Comparison of ENCODE assay signal across 13 mouse cellular contexts in the genomic region with DNA sequence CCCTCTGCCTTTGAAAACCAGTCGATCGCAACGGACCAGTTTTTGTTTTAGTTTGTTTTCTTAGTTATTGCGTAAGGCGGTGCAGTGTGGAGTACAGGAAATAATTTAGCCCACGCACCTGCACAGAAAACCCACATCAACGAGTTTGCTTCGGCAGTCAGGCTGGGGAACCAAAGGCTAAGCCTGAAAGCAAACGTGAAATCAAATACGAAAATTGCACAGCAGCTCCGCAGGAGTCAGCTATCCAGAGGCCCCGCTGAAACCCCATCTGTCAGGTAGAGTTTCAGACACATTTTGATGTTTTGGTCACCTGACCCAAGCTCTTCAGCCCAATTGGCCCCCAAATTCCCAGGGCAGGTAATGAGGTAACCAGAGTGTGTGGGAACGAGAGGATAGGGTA.
DNase-seq lines count a peak whose midpoint lies in the region; ATAC-seq lines count a peak whose summit lies in the region.
"Had no signal": no experiment of that assay in that cellular context is flagged by ENCODE, and none has a peak within 500 bp of the region (broad histone marks: within the 10 kb centered on the region; RNA-seq: fewer than 3 reads in every experiment).

No protein-coding gene starts in this region.

- ATAC-seq in liver, embryonic 15.5 days (ENCODE audit: insufficient read depth) = no peak
- no peak for ATAC-seq in liver, embryonic 12.5 days
- ATAC-seq in hematopoietic stem cell, adult 5-6 weeks (replicated peaks in 1 of 2; ENCODE audit: insufficient read depth in 1 of 2, low FRiP score in 2 of 2, low TSS enrichment in 1 of 2, low read depth in 1 of 2, poor library complexity in 2 of 2, severe bottlenecking in 2 of 2) = peak; percentile 29 to 32; a peak in 1 of 4 replicates
- no peak for ATAC-seq in midbrain, embryonic 11.5 days (ENCODE audit: low FRiP score)

- no peaks in the 10 kb centered on the region for H3K27me3 ChIP-seq in liver, embryonic 15.5 days
- H3K27me3 ChIP-seq in liver, embryonic 12.5 days (replicated peaks) = no peaks in the 10 kb centered on the region
- no peaks in the 10 kb centered on the region for H3K27me3 ChIP-seq in embryonic facial prominence, embryonic 10.5 days (replicated peaks; ENCODE audit: low read depth, poor library complexity, severe bottlenecking)
- H3K27me3 ChIP-seq in midbrain, embryonic 11.5 days (ENCODE audit: control insufficient read depth, insufficient read depth, low read length) = no peaks in the 10 kb centered on the region

- no peaks in the 10 kb centered on the region for H3K9me3 ChIP-seq in liver, embryonic 15.5 days (replicated peaks)
- H3K9me3 ChIP-seq in liver, embryonic 12.5 days (replicated peaks) = no peaks in the 10 kb centered on the region
- no peaks in the 10 kb centered on the region for H3K9me3 ChIP-seq in embryonic facial prominence, embryonic 10.5 days
- no peaks in the 10 kb centered on the region for H3K9me3 ChIP-seq in midbrain, embryonic 11.5 days (ENCODE audit: control insufficient read depth, low read length)
- H3K9me3 ChIP-seq: neural tube, embryonic 13.5 days had no signal

- H3K4me3 ChIP-seq in liver, embryonic 15.5 days (replicated peaks) = no peak overlapping the region
- no peak overlapping the region for H3K4me3 ChIP-seq in liver, embryonic 12.5 days
- H3K4me3 ChIP-seq in embryonic facial prominence, embryonic 10.5 days = 0 out of 2 replicates have a peak overlapping the region, but pooled peaks have one; percentile 3
- no peak overlapping the region for H3K4me3 ChIP-seq in midbrain, embryonic 11.5 days (ENCODE audit: low read depth, low read length)
- H3K4me3 ChIP-seq: heart, adult 2 months; neural tube, embryonic 13.5 days had no signal

- H3K27ac ChIP-seq in liver, embryonic 15.5 days (replicated peaks) = no peak overlapping the region
- no peak overlapping the region for H3K27ac ChIP-seq in liver, embryonic 12.5 days
- H3K27ac ChIP-seq in embryonic facial prominence, embryonic 10.5 days (replicated peaks) = no peak overlapping the region
- no peak overlapping the region for H3K27ac ChIP-seq in midbrain, embryonic 11.5 days (ENCODE audit: low read depth, low read length)
- H3K27ac ChIP-seq: heart, adult 2 months; hindbrain, embryonic 14.5 days; neural tube, embryonic 13.5 days had no signal

- H3K4me1 ChIP-seq in liver, embryonic 15.5 days (replicated peaks) = no peaks in the 10 kb centered on the region
- no peaks in the 10 kb centered on the region for H3K4me1 ChIP-seq in liver, embryonic 12.5 days
- H3K4me1 ChIP-seq in embryonic facial prominence, embryonic 10.5 days = peaks cover 47% of the 10 kb centered on the region
- peaks cover 10% of the 10 kb centered on the region; the same call in 1 of the 2 replicates for H3K4me1 ChIP-seq in midbrain, embryonic 11.5 days (ENCODE audit: control insufficient read depth, insufficient read depth, low read length)

- H3K36me3 ChIP-seq in liver, embryonic 15.5 days (replicated peaks) = no peaks in the 10 kb centered on the region
- no peaks in the 10 kb centered on the region for H3K36me3 ChIP-seq in liver, embryonic 12.5 days
- no peaks in the 10 kb centered on the region for H3K36me3 ChIP-seq in embryonic facial prominence, embryonic 10.5 days (replicated peaks)
- H3K36me3 ChIP-seq in midbrain, embryonic 11.5 days (ENCODE audit: control insufficient read depth, insufficient read depth, low read length) = no peaks in the 10 kb centered on the region
- H3K36me3 ChIP-seq: neural tube, embryonic 13.5 days had no signal

- peak overlapping the region; percentile 30 for H3K4me2 ChIP-seq in liver, embryonic 15.5 days
- no peak overlapping the region for H3K4me2 ChIP-seq in liver, embryonic 12.5 days
- no peak overlapping the region for H3K4me2 ChIP-seq in midbrain, embryonic 11.5 days
- H3K4me2 ChIP-seq: hindbrain, embryonic 14.5 days; neural tube, embryonic 13.5 days had no signal

- H3K9ac ChIP-seq in liver, embryonic 15.5 days = no peak overlapping the region
- H3K9ac ChIP-seq in liver, embryonic 12.5 days = no peak overlapping the region
- H3K9ac ChIP-seq in midbrain, embryonic 11.5 days (ENCODE audit: low read length) = no peak overlapping the region
- H3K9ac ChIP-seq: hindbrain, embryonic 14.5 days; neural tube, embryonic 13.5 days had no signal

- DNase-seq in embryonic facial prominence, embryonic 10.5 days (ENCODE audit: low spot score) = peak; percentile 68
- peak; percentile 68 to 69 for DNase-seq in thymus, postnatal 10 days (ENCODE audit: low spot score in 2 of 2)
- no peak for DNase-seq in midbrain, embryonic 11.5 days (ENCODE audit: low spot score, missing footprints)
- no peak for DNase-seq in neural tube, embryonic 10.5 days (ENCODE audit: extremely low spot score, low spot score)
- DNase-seq: adrenal gland, postnatal 36 days; cerebellum, adult 18-20 months; heart, adult 2 months; right cerebral cortex, postnatal 14 days had no signal

- 36% methylated on average over 13 of the region's 13 CpGs for WGBS in liver, embryonic 15.5 days (ENCODE audit: insufficient replicate concordance)
- 56% methylated on average over 13 of the region's 13 CpGs for WGBS in liver, embryonic 12.5 days (ENCODE audit: insufficient replicate concordance)
- WGBS in embryonic facial prominence, embryonic 10.5 days = 48% methylated on average over 13 of the region's 13 CpGs
- 69% methylated on average over 13 of the region's 13 CpGs for WGBS in midbrain, embryonic 11.5 days

Comparison
In these comparisons a context has a peak if more than half of its experiments do, and no peak if none do; other contexts are left out.
1. ATAC-seq: peak in hematopoietic stem cell, adult 5-6 weeks (2 of 2); none in liver, embryonic 15.5 days (single experiment), liver, embryonic 12.5 days (single experiment) and midbrain, embryonic 11.5 days (single experiment).
2. DNase-seq: peak in embryonic facial prominence, embryonic 10.5 days (single experiment) and thymus, postnatal 10 days (2 of 2); none in midbrain, embryonic 11.5 days (single experiment) and neural tube, embryonic 10.5 days (single experiment).